Mouse (Mus musculus) urinary bladder, postnatal 10 days (tissue): ENCODE measurements at regions not wholly inside any gene's neighbourhood (a gene's known extent, or its start where the extent isn't known, plus 50 kb on each side); places are given as distances from the start of the nearest gene placed in this dataset.

Source experiments
- DNase-seq: peaks from one replicate; pipeline ENCODE4 v3.0.0; 2022; ENCODE audit warnings: low spot score

DNA sequence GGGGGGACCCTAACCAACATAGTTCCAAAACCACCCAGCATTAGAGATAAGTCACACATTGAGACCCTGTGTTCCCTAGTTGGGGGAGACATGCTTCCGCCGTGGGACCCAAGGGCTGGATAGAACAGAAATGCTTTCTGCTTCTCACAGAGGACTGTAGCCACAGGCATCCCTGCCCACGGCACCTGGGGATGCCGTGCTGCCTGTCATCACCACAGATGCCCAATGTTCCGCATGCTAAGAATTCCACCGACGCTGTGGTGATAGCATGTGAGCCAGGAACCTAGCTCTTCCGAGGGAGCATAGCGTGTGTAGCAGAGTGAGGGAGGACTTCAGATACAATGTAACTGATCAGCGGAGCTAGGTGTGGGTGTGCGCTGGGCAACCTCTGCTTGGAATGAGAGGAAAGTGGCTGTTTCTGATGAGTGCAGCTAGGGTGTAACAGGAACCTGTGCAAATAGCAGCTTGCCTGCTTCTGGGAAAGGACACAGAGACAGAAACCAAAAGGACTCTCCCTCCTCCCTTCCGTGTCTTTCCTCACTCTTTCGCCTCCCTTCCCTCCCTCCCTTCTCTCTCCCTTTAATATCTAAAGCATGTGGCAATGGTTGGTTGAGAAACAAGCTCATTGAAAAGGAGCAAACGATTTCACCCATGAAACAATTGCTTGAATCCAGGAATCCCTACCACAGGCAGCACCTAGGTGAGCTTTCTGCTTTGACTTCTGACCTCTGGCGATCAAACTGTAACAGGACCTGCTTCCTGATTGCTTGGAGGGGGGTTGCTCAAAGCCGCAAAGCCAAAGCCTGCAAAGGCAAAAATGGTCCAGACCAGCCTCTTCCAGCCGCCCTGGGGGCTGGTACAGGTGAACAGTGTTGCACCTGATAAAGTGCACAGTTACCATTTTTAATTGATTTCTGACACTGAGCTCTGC, 102.3 kb downstream of the Gm26897 start:
- no peak for DNase-seq

DNA sequence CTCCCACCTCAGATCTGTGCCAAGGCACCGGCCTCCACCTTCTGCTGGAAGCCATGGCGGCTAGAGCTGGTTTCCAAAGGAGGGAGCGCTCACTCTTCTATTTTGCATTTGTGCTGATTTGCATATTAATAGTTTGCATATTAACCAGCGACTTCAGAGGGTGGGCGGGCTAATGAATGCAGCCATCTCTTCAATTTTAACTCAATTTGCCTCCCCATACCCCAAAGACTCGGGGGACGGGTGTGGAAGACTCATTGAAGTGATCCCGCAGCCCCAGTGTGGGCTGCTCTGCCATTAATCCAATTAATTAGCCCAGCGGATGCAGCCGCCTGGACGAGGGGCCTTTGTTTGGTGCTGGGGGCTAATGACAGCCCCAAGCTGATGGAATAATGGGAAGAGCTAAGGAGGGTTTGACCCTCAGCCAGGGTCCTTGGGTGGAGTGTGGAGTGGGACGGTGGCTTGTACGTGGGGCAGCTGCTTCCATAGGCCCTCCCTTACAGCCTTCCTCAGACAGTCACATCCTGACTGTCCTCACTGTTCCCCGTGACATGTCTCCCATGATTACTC, 103.0 kb downstream of the Gm26897 start:
- DNase-seq = no peak

DNA sequence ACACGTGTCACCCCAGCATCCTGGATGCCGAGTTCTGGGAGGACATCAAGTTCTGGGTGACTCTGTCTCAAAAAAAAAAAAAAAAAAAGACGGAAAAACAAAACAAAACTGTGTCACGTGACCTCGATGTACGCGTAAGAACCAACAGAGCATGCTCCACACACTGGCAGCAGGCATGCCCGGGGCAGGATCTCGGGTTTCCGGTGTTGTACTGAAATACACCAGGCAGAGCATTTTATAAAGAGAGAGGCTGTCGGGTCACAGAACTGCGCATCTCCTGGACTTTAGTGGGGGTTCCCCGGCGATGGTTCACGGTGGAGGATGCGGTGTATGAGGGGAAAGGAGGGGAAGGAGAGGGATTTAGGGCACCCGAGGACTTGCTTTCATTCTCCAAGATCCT, 108.7 kb downstream of the Gm26897 start:
- DNase-seq = no peak

DNA sequence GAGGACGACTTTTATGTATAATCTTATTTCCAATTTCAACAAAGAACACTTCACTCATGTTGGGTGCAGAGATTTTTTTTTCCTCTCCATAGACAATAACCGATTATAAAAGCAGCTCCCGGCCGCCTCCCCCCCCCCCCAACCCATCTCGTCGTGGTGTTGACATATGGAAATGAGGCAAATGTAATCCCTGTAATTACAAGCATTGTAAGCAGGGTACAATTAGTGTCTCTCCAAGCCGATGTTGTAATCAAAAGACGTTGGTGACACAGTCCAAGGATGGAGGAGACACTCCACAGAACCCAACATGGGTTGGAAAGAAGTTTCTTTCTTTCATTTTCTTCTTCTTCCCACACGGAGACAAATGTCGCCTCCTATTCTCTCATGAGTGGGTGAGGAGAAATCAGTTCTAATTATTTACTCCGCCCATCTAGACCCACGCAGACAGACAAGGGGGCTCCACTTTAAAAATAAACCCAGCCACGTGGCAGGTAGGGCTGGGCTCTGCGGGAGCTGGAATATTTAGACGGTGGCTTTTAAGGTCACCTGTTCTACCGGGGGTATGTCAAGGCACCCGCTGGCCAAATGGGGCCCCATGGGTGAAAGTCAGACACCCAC, 110.0 kb downstream of the Gm26897 start:
- DNase-seq = no peak

DNA sequence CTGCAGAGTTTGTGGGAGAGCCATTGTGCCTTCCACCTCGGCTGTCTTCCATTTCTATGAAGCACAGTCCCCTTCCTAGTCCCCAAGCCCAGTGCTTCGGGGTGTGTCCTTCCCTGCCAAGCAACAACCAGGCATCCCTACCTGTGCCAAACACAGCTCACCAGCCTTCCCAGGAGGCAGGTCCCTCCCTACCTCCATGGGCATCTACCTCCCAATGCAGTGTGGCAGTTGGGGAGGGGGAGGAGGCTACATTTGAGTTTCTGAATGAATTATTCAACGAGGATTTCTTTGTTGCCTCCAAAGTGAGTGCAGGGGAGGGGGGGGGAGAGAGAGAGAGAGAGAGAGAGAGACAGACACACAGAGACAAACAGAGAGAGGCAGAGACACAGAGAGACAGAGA, 110.8 kb downstream of the Gm26897 start:
- DNase-seq = no peak

DNA sequence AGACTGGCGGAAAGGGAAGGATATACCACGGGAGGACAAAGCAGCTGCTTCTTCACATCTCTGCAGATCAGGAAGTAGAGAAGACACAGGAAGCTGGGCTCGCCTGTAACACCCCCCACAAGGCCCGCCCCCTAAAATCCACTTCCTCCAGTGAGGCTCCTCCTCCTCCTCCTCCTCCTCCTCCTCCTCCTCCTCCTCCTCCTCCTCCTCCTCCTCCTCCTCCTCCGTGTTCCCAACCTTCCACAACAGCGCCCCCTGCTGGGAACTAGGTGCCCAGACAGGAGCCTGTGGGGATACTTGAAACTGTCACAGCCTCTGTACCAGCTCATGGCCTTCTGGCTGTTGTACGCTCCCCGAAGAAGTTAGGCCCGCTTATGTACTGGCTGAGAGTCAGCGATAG, 115.2 kb downstream of the Gm26897 start:
- no peak for DNase-seq

DNA sequence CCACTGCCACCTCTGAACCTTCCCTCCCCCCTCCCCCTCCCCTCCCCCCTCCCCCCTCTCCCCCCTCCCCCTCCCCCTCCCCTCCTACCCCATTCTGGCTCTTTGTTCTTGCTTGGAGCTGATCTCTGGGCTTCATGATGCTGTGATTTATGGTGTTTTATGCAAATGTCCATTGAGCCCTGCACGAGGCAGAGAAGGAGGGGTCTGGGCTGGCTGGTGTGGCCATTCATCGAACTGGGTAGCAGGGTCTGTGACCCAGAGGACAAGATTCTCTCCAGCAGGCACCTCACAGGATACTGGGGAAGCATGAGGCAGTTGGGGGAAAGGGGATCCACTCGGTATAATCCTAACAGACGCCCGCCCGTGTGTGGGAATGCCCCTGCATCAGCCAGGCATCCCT, 119.0 kb downstream of the Gm26897 start:
- DNase-seq = no peak

DNA sequence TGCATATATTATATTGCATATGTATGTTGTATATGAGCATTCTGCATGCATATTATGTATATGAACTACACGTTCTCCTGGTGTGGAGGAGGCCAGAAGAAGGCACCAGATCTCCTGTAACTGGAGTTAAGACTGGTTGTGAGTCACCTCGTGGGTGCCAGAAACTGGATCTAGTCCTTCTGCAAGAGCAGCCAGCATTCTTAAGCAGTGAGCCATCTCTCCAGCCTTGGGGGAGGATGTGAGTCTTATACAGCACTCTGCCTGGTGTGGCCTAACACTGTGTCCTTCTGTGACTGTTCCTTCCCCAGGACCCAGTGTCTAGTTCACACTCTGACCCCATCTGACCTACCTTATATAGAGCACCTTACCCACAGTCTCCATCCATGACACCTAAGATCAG, 121.6 kb downstream of the Gm26897 start:
- DNase-seq = no peak

DNA sequence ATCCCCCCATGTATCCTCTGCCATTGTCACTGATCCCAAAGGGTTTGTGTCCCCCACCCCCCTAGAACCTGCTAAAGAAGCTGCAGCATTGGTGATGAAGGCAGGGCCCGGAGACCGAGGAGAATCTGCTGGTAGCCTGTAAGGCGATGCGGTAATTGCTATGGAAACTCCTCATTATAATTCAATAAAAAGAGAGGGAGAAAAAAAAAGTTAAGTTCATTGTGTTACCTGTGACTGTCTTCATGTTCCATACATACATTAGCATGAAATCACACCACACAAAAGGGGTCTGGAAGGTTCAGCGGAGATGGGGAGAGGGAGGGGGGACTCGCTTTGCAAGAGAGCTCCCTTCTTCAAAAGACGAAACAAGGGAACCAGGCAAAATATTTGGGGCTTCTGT, 123.5 kb downstream of the Gm26897 start:
- no peak for DNase-seq

DNA sequence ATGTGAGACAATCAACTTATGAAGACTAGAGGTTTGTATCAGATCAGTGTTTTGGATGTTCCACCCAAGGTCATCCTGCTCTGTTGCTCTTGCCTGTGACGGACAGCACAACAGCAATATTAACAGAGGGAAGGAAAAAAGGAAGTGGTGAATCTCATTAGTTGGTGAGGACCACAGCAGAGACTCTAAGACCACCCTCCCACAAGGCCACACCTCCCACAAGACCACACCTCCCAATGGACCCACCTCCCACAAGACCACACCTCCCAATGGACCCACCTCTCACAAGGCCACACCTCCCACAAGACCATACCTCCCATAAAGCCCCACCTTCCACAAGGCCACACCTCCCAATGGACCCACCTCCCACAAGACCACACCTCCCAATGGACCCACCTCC, 126.7 kb downstream of the Gm26897 start:
- DNase-seq = no peak

DNA sequence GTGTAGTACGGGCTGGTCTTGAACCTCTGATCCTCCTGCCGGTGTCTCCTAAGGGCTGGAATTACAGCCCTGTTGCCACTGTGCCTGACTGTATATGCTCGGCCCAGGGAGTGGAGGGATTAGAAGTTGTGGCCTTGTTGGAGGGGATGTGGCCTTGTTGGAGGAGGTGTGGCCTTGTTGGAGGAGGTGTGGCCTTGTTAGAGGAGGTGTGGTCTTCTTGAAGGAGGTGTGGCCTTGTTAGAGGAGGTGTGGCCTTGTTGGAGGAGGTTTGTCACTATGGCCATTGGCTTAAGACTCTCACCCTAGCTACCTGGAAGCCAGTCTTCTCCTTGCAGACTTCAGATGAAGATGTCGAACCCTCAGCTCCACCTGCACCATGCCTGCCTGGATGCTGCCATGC, 128.6 kb downstream of the Gm26897 start:
- DNase-seq = no peak

DNA sequence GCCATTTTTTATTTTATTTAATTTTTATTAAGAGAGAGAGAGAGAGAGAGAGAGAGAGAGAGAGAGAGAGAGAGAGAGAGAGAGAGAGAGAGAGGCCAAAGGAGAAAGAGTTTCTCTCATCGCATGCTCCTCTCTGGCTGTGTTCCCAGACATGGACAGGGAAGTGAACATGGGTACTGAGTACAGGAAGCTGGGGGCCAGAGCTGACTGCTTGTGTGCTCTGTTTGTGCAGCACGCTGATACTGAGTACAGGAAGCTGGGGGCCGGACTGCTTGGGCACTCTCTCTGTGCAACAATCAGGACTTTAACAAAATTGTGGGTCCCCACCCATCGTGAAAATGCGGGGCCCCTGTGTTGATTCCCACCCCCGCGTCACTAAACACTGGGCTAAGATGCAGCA, 130.2 kb downstream of the Gm26897 start:
- no peak for DNase-seq

DNA sequence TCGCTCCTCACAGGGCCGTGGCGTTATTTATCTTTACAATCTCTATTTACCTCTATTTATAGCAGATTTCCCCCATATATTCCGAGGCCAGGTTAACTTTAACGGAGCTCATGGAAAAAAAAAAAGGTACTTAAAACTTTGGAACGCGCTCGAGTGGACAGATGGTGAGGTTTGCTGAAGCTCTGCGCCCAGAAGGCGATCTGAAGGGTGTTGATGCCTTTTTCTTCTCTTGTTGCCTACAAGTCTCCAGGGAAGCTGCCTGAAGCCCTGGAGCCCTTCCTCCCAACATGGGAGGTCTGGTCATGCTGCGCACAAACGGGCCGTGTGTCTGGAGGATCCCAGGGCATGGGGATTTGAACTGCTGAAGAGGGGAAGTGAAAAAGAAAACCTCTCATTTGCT, 130.9 kb downstream of the Gm26897 start:
- no peak for DNase-seq

DNA sequence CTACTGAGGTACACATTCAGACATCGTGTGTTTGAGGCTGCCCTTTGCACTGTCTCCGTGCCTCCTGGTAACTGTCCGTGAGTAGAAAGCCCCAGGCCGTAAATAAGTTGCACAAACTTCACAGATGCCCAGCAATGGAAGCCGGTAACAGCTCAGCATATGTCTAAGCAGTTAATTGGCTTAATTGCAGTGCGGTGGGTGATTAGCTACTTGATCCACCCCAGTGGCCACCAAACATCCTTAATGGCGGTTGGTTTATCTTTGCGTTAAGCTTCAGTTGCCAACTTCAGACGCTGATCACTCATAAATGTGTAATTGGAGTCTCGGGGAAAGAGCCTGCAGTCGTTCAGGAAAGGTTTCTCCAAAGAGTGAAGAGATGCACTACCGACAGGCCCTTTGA, 135.3 kb downstream of the Gm26897 start:
- no peak for DNase-seq

DNA sequence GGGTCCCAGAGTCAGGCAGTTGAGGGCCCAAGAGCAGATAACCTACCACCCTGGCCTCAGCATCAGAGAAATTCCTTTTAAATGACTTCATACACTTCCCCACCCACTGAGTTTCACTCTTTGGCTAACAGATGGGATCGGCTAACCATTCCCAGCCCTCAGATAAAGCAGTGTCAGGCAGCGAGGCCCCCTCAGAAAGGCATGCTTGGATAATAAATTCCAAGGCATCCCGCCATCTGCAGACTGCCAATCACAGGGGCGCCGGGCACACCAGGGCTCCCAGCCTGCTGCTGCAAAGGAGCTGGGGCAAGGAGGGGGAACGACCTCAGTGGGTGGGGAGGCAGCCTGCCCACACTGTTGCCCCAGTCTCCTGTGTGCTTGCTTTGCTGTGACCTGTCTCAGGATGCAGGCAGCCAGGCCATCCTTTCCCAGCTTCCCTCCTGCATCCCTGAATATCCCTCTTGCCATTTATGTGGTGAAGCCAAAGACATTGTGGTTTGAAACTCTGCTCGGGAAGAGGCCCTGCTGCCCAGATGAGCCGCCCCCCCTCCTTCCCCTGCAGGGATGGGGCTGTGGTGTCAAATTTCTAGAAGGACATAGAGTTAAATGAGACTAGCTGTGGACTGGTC, 143.6 kb downstream of the Gm26897 start:
- no peak for DNase-seq

DNA sequence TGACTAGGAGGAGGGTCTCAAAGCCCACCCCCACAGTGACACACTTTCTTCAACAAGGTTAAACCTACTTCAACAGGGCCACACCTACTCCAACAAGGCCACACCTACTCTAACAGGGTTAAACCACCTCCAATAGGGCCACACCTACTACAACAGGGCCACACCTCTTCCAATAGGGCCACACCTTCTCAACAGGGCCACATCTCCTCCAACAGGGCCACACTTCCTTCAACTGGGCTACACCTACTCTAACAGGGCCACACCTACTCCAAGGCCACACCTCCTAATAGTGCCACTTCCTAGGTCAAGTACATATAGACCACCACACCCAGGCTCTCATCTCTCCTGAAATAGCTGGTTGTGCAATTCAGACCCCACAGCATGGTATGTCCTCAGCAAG, 145.3 kb downstream of the Gm26897 start:
- DNase-seq = no peak

DNA sequence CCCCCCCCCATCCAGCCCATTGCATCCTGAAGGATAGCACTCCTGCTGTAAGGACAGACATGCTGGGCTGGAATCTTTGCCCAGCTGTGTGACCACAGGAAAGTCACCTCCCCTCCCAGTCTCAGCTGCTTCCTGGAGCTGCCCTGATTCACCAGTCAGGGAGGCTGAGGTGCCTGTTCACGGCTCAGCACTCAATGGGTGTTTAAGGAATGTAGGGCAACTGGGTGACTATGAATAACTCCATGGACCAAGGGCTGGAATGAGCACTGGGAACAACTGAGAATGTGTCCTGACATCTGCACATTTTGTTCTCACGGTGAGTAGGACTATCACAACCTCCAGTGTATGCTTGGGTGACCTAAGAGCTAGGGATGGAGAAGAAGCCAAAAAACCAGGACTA, 146.5 kb downstream of the Gm26897 start:
- no peak for DNase-seq

DNA sequence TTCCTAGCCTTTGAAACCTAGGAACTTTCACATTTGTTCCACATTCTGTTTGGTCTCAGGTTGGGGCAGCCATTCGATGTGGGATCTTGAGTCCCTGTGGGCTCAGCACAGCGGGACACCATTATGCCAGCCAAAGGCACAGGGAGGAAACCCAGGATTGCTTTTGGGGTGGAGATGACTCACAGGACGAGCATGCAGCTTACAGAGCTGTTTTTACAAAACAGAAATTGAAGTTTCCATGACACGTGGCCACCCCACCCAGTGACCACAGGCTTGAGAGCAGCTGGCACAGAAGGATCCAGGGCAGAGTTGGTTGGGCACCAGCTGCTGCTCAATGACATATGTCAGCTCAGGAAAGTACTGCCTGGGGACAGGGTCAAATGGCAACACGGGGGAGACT, 147.8 kb downstream of the Gm26897 start:
- no peak for DNase-seq

DNA sequence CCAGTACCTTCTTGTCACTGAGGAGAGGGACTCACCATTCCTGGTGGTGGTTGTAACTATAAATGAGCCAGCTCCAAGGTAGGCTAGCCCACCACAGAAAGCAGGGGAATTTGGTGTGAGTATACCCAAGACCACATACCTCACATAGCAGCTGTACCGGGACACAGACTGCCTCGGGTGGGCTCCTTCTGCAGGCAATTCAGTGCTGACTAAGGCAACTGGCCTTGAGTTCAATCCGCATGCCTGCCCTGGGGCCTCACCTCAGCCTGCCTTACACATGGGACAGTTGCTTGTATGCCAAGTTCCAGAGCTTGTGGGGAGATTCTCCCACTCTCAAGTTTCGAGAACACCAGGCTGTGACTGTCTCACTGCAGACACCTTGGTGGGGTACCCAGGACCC, 153.6 kb downstream of the Gm26897 start:
- no peak for DNase-seq

DNA sequence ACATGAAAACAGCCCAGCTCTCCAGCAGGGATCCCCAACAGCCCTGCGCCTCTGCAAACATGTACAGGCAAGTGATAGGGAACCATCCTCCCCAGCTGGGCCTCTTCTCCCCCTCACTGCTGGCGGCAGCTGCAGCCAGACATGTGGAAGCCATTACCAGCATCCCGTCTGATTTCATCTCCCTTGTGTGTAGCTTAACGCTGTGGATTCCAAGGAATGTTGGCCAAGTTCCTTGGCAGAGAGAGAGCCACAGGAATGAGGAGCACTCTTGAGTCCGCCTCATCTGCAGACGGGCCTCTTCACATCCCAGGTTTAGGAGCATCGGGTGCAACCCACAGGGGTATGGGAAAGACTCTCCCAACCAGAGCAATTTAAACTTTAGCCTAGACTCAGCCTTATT, 157.1 kb downstream of the Gm26897 start:
- no peak for DNase-seq

DNA sequence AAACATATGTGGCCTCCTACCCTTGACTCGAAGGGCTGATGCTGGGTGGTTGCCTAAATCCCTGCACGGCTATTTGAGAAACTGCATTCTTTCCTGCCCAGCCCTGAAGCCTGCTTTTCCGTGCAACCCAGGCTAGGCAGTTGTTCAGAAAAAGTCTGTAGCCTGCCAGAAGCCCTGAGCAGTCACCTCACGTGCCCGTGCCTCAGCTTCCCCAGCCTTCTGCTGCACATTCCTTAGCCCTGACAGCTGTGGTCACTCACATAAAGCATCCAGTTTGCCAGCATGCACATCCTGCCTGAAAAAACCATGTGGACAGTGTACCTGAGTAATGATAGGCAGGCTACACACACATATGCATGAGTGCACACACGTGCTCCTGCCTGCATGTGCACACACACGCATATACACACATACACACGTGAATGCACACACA, 157.6 kb downstream of the Gm26897 start:
- no peak for DNase-seq

DNA sequence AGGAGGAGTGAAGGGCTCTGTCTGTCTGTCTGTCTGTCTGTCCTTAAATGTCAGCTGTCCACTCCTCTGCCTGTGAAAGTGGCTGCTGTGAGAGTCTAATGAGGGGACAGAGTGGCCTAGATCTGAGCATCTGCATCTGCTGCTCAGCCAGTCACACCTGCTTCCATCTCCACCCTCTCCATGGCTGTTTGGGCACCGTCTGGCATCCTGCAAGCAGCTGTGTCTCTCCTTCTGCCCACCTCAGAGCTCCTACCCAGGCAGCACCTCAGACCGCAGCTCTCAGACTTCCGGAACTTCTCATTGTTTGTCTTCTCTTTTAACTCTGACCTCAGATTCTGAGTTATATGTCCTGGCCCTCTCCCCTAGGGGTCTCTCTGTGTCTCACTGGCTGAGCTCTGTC, 159.2 kb downstream of the Gm26897 start:
- no peak for DNase-seq

DNA sequence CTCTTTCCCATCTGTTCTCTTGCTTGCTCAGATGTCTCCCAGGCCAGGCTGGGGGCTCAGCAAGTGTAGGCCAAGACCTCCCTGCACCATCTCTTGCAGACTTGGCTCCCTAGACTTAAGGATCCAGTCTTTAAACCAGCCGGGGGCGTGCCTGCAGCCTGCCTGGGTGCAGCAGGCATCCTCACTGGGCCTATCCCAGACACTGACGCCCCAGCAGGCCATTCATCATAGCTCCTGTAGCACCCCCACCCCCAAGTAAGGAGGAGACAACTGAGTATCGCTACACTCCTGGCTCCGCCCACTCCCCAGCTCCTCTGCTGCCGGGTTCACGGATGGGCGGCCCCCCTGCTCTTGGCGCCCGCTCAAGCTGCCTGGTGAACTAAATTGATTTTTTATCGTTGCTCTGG, 160.2 kb downstream of the Gm26897 start:
- no peak for DNase-seq
